Mouse (Mus musculus): ENCODE data around the gene Prm3.

Gene Prm3

GRCm38 (mm10) chr16:10770531-10771325 lies 20.0 kb downstream of the Prm3 start:
- peak in 1 of 2 experiments; percentile 56 for DNase-seq

- peak; percentile 72 to 83 for DNase-seq
Observed at GRCm38 (mm10) chr16:10769661-10770060, 21.1 kb downstream of the Prm3 start.

DNA sequence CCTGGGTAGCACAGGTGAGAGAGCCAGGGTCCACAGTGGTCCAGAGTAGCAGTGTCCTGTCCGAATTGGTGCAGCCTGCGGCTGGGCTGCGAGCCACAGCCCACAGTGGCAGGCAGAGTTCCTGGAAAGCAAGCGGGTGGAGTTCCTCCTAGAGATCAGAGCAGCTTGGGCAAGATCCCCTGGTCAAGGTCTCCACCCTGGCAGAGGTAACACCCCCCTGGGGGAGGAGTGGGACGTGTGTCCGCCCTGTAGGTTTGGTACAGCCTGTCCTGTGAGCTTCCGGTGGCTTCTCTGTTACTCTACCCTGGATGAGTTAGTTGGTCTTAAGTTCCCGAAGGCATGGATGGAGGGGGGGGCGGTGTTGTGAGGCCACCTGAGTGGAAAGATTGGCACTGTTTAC lies 21.9 kb downstream of the Prm3 start:
- DNase-seq = peak in 1 of 2 experiments; percentile 50

DNA sequence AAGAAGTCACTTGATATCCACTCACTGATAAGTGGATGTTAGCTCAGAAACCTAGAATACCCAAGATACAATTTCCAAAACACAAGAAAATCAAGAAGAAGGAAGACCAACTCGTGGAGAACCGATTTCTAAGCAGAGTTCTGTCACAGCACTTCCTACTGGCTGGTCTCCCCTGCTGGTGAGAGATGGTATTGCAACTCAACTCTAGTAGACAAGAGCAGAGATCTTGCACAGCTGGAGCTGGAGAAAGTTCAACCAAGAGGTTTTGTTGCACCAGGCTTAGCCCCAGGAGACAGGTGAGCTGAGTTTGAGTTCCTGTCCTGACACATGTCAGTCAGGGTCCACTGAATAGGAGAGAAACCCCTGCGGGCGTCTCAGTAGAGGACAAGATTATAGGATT lies 23.6 kb downstream of the Prm3 start:
- DNase-seq = peak; percentile 71 to 77

DNA sequence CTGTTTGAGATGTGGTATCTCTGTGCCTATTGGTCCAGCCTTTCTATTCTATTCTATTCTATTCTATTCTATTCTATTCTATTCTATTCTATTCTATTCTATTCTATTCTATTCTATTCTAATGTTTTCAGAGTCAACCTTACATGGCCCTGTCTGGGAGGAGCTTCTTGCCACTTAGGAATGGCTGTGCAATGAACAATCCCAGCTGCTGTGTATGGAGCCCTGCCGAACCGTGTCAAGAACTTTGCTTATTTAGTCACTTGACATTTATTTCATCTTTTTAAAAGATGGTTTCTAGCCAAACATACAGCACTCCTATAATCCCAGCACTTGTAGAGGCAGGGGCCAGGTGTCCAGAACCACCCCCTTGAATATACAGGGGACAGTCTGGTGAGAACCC lies 26.4 kb downstream of the Prm3 start:
- DNase-seq = no peak

GRCm38 (mm10) chr16:10763540-10764264 lies 27.0 kb downstream of the Prm3 start:
- no peak for DNase-seq

DNA sequence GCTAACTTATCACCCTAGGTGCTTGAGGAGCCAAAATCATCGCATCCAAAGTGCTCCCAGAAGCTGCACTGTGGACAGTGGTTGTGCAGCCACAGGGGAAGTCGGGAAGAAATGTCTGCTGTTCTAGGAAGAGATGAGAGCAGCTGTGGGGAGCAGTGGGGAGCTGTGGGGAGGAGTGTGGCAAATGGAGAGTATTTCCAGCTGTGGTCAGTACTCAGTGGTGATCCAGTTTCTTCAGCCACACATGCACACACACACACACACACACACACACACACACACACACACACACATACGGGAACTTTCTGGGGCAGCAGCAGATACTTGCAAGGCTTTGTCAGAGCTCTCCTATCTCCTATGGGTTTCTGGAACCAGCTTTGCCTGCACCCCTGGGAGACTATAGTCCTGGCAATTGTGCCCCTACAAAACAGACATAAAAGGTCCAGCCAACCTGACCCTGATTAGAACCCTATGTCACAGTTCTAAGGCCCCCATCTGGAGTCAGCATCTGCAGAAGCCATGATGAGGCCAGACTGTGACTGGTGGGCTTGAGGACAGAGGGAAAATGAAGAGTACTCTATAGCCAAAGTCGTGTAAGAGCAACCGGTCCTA lies 28.0 kb downstream of the Prm3 start:
- DNase-seq = no peak

- DNase-seq = no peak
Observed at GRCm38 (mm10) chr16:10761182-10761581, 29.5 kb downstream of the Prm3 start.

DNA sequence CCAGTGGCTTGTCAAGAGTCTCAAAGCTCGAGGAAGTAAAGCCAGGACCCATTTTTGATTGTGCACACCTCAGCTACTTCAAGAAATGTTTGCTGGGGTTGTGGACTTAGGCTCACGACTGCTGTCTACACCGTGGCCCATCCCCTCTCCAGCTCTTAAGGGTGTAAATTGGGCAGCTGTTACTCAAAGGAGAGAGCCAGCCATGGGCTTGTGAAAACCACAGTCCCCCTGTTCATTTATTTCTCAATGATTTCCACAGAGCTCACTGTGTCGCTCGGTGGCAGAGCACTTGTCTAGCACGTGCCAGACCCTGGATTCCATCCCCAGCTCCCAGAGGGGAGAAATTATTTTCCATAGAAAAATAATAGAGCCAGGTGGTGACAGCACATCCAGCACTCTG lies 34.5 kb downstream of the Prm3 start:
- no peak for DNase-seq

DNA sequence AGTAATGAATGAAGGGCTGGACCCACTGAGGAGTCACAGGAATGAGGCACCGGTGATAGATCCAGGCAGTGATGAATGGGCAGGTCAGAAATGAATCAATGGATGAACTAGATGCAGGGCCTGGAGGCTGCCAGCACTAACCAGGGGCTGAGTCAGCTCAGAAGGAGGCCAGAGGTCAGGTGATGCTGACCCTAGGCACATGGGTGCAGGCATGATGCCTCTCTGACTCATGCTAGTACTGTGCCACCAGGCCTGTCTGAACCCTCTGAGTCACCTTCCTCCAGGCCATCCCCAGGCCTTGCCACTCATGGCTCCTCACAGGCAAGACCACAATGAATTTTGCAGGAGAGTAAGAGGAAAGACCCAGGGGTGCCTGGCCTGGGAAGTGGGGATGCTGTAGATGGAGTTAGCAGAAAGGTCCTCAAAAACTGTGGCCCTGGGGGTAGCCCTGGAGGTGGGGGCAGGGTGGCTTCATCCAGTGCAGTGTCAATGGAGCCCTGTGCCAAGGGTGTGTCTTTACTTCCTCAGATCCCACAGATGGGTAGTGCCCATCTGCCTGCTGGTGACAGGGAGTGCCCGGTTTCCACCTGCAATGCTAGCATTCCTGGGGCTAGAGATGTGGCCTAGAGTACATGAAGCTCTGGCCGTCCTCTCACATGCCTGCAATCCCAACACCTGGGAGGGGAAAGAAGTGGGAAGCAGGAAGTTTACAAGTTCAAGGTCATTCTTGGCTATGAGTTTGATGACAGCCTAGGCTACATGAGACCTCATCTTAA lies 36.0 kb downstream of the Prm3 start:
- DNase-seq = no peak

- DNase-seq = no peak
Observed at GRCm38 (mm10) chr16:10749824-10750223, 40.9 kb downstream of the Prm3 start.

DNA sequence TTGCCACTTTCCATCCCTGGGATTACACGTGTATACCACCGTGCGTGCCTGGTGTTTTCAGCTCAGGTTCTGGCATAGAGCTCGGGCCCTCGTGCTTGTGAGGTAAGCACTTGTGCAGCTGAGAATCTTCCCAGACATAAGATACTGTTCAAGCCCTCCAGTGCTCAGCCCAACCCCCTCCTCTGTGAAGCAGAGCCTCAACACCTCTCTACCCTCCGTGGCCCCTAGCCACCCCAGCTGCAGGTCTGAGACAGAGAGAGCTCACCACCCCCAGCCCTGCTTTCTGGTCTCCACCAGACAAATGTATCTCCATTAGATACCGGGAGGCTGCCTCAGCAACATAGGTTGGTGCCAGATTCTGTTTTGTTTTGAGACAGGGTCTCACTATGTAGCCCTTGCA lies 41.5 kb downstream of the Prm3 start:
- DNase-seq = peak in 1 of 2 experiments; percentile 67

DNA sequence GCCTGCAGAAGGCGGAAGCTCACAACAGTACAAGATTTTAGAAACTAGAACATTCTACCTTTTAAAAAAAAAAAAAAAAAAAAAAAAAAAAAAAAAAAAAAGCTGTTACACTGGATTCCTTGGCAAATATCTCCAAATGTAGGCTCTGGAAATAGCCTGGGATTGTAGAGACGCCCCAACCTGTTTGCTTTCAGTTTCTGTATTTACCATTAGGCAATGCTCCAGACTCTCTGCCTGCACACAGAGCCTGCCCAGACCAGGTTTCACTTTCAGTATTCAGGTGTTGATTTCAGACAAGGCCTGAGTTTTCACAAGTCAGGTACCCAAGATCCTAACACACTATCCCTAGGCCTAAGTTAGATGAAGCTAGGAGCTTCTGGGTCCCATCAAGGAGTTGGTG lies 49.6 kb downstream of the Prm3 start:
- no peak for DNase-seq

All from thymus, postnatal 36 days (tissue).